Mouse (Mus musculus) intestine, postnatal 0 days (tissue): ENCODE data around the gene Tyrobp. TPM values are rescaled to one million over a fixed set of nuclear protein-coding genes. Genes with fewer than 3 reads are reported as not detected.

Experiments used
- ATAC-seq: fragments of 200-750 bp; cut with Nextera tagmentation; 2 replicates; pipeline ENCODE4 v1.8.0; 2017; ENCODE audit warnings: mild to moderate bottlenecking, moderate TSS enrichment, moderate library complexity
- H3K27ac ChIP-seq: fragments of 300-500 bp; sonication (generic); 2 replicates; pipeline ENCODE4 v1.5.1; 2014; ENCODE audit warnings: mild to moderate bottlenecking, low read depth, low read length, moderate library complexity
- H3K27me3 ChIP-seq: fragments of 300-500 bp; sonication (generic); replicated peaks from 2 replicates; pipeline ENCODE4 v1.6.1; 2014; ENCODE audit warnings: low read length, mixed read lengths; ENCODE audit not compliant: control insufficient read depth, insufficient read depth
- H3K36me3 ChIP-seq: fragments of 300-500 bp; sonication (generic); 2 replicates; pipeline ENCODE4 v1.6.1; 2014; ENCODE audit warnings: mild to moderate bottlenecking, moderate library complexity; ENCODE audit not compliant: control insufficient read depth, insufficient read depth
- H3K4me1 ChIP-seq: fragments of 300-500 bp; sonication (generic); replicated peaks from 2 replicates; pipeline ENCODE4 v1.6.1; 2014; ENCODE audit warnings: antibody characterized with exemption, low read length, mixed read lengths; ENCODE audit not compliant: control insufficient read depth, insufficient read depth
- H3K4me2 ChIP-seq: fragments of 300-500 bp; sonication (generic); replicated peaks from 2 replicates; pipeline ENCODE4 v1.6.1; 2014; ENCODE audit warnings: low read depth, mild to moderate bottlenecking, moderate library complexity
- H3K4me3 ChIP-seq: fragments of 300-500 bp; sonication (generic); 2 replicates; pipeline ENCODE4 v1.5.1; 2014; ENCODE audit warnings: low read depth, low read length
- H3K9ac ChIP-seq: fragments of 300-500 bp; sonication (generic); 2 replicates; pipeline ENCODE4 v1.6.1; 2014; ENCODE audit warnings: mild to moderate bottlenecking, low read depth, low read length
- H3K9me3 ChIP-seq: fragments of 300-500 bp; sonication (generic); 2 replicates; pipeline ENCODE4 v1.6.1; 2016; ENCODE audit warnings: mixed run types; ENCODE audit not compliant: control insufficient read depth
- CTCF ChIP-seq: sonication (generic); IDR thresholded peaks from 2 replicates; pipeline ENCODE4 v1.5.1; 2016; ENCODE audit warnings: low read depth, mild to moderate bottlenecking, control low read depth, antibody characterized with exemption, moderate library complexity
- WGBS: fragments of 180-500 bp; shearing (Covaris S2); extraction: QIAGEN DNeasy Blood & Tissue Kit; methylation state at CpG from one replicate; pipeline ENCODE4 v1.1.7; 2014; 5-methylcytosine and 5-hydroxymethylcytosine counted together
- polyA plus RNA-seq: library from polyadenylated mRNA; unstranded; fragments of >200 nt; fragmentation: Nextera tagmentation; extraction: Ambion mirVana; gene quantifications from 2 replicates; pipeline ENCODE4 v1.2.1, GENCODE M21; 2015

Gene Tyrobp
- polyA plus RNA-seq, 1 experiment from 2014 or later, result 63.6 TPM

GRCm38 (mm10) chr7:30434238-30434637 is 20.7 kb downstream of the Tyrobp start:
- Histone ChIP-seq H3K27ac (no peak overlapping the region), H3K27me3 (no peaks in the 10 kb centered on the region), H3K4me2 (no peak overlapping the region), H3K4me1 (no peaks in the 10 kb centered on the region), H3K9me3 (no peaks in the 10 kb centered on the region), H3K36me3 (no peaks in the 10 kb centered on the region), H3K9ac (no peak overlapping the region), H3K4me3 (no peak overlapping the region)
- no peak for ATAC-seq
- 2% methylated on average over 10 of the region's 10 CpGs for WGBS
- TF ChIP-seq CTCF, result no peak

GRCm38 (mm10) chr7:30434701-30435100 is 21.1 kb downstream of the Tyrobp start:
- Histone ChIP-seq H3K4me1 (no peaks in the 10 kb centered on the region), H3K4me3 (no peak overlapping the region), H3K4me2 (no peak overlapping the region), H3K36me3 (no peaks in the 10 kb centered on the region; the same call in 1 of the 2 replicates), H3K27ac (no peak overlapping the region), H3K9ac (no peak overlapping the region), H3K27me3 (no peaks in the 10 kb centered on the region), H3K9me3 (no peaks in the 10 kb centered on the region)
- TF ChIP-seq CTCF, result no peak
- 69% methylated on average over 10 of the region's 10 CpGs for WGBS
- no peak for ATAC-seq

GRCm38 (mm10) chr7:30435156-30435555 is 21.6 kb downstream of the Tyrobp start:
- TF ChIP-seq CTCF, result no peak
- WGBS, result 50% methylated on average over 9 of the region's 9 CpGs
- ATAC-seq, result no peak
- Histone ChIP-seq H3K9me3 (no peaks in the 10 kb centered on the region), H3K27ac (no peak overlapping the region), H3K9ac (no peak overlapping the region), H3K27me3 (no peaks in the 10 kb centered on the region), H3K4me1 (no peaks in the 10 kb centered on the region), H3K4me2 (no peak overlapping the region), H3K36me3 (no peaks in the 10 kb centered on the region; the same call in 1 of the 2 replicates), H3K4me3 (no peak overlapping the region)

- no peak overlapping the region for H3K4me3 ChIP-seq
- no peaks in the 10 kb centered on the region for H3K27me3 ChIP-seq
- no peak for ATAC-seq
- TF ChIP-seq CTCF, result no peak
- no peak overlapping the region for H3K4me2 ChIP-seq
- WGBS, result 33% methylated on average over 10 of the region's 10 CpGs
- H3K9ac ChIP-seq, result no peak overlapping the region
- H3K36me3 ChIP-seq, result no peaks in the 10 kb centered on the region; the same call in 1 of the 2 replicates
- no peak overlapping the region for H3K27ac ChIP-seq
- H3K4me1 ChIP-seq, result no peaks in the 10 kb centered on the region
- H3K9me3 ChIP-seq, result no peaks in the 10 kb centered on the region
These were observed 23.3 kb downstream of the Tyrobp start for GRCm38 (mm10) chr7:30436879-30437278.

- 0 out of 2 replicates have a peak, but pooled peaks cover under 1% of the 10 kb centered on the region for H3K4me1 ChIP-seq
- no peak overlapping the region for H3K4me2 ChIP-seq
- H3K27me3 ChIP-seq, result no peaks in the 10 kb centered on the region
- 84% methylated on average over 13 of the region's 13 CpGs for WGBS
- H3K9me3 ChIP-seq, result no peaks in the 10 kb centered on the region
- H3K4me3 ChIP-seq, result no peak overlapping the region
- no peak overlapping the region for H3K9ac ChIP-seq
- ATAC-seq, result no peak
- H3K27ac ChIP-seq, result no peak overlapping the region
- H3K36me3 ChIP-seq, result no peaks in the 10 kb centered on the region; the same call in 1 of the 2 replicates
- no peak for TF ChIP-seq CTCF
These were observed 26.2 kb downstream of the Tyrobp start for GRCm38 (mm10) chr7:30439734-30440133.

GRCm38 (mm10) chr7:30440697-30441096 is 27.1 kb downstream of the Tyrobp start:
- peak; percentile 85 for TF ChIP-seq CTCF
- Histone ChIP-seq H3K27ac (no peak overlapping the region), H3K9me3 (no peaks in the 10 kb centered on the region), H3K9ac (no peak overlapping the region), H3K4me1 (0 out of 2 replicates have a peak, but pooled peaks cover 2% of the 10 kb centered on the region), H3K27me3 (0 out of 2 replicates have a peak, but pooled peaks cover 3% of the 10 kb centered on the region), H3K4me2 (no peak overlapping the region), H3K36me3 (no peaks in the 10 kb centered on the region; the same call in 1 of the 2 replicates), H3K4me3 (no peak overlapping the region)
- peak; percentile 23; the same call in 1 of the 2 replicates for ATAC-seq
- WGBS, result 19% methylated on average over 4 of the region's 5 CpGs
